Mouse (Mus musculus): ENCODE measurements around the gene Slc16a13.
A peak's percentile ranks its signal among the peaks of the same experiment; 100 is the strongest.

The Slc16a13 gene

GRCm38 (mm10) chr11:70232546-70232945 is 11.7 kb upstream of the Slc16a13 start:
- no peak for DNase-seq (ENCODE audit: extremely low read depth, low read depth)

GRCm38 (mm10) chr11:70230239-70230727 is 9.4 kb upstream of the Slc16a13 start:
- DNase-seq (ENCODE audit: extremely low read depth, low read depth), result peak; percentile 39

GRCm38 (mm10) chr11:70229260-70230010 is 8.6 kb upstream of the Slc16a13 start, which contains the start of gene Bcl6b:
Bcl6b (minus strand) TSS chr11:70229798.
- DNase-seq (ENCODE audit: extremely low read depth, low read depth), result no peak

GRCm38 (mm10) chr11:70228828-70229227 is 8.0 kb upstream of the Slc16a13 start:
- no peak for DNase-seq (ENCODE audit: extremely low read depth, low read depth)

GRCm38 (mm10) chr11:70227661-70228245 is 6.9 kb upstream of the Slc16a13 start:
- no peak for DNase-seq (ENCODE audit: extremely low read depth, low read depth)

- DNase-seq (ENCODE audit: extremely low read depth, low read depth), result no peak
Measured at GRCm38 (mm10) chr11:70227126-70227525, 6.3 kb upstream of the Slc16a13 start.

GRCm38 (mm10) chr11:70226602-70226890 is 5.7 kb upstream of the Slc16a13 start:
- DNase-seq (ENCODE audit: extremely low read depth, low read depth), result no peak

GRCm38 (mm10) chr11:70225798-70226601 is 5.1 kb upstream of the Slc16a13 start:
- no peak for DNase-seq (ENCODE audit: extremely low read depth, low read depth)

GRCm38 (mm10) chr11:70223724-70224123 is 2.9 kb upstream of the Slc16a13 start:
- no peak for DNase-seq (ENCODE audit: extremely low read depth, low read depth)

GRCm38 (mm10) chr11:70221603-70222500 is 988 bp upstream of the Slc16a13 start:
- peak; percentile 32 for DNase-seq (ENCODE audit: extremely low read depth, low read depth)

GRCm38 (mm10) chr11:70220323-70220722 is 541 bp downstream of the Slc16a13 start:
- DNase-seq (ENCODE audit: extremely low read depth, low read depth), result no peak

GRCm38 (mm10) chr11:70219873-70220272 is 991 bp downstream of the Slc16a13 start:
- DNase-seq (ENCODE audit: extremely low read depth, low read depth), result no peak

GRCm38 (mm10) chr11:70218741-70219470 is 2.0 kb downstream of the Slc16a13 start:
- DNase-seq (ENCODE audit: extremely low read depth, low read depth), result no peak

- no peak for DNase-seq (ENCODE audit: extremely low read depth, low read depth)
Measured at GRCm38 (mm10) chr11:70218039-70218438, 2.8 kb downstream of the Slc16a13 start.

- DNase-seq (ENCODE audit: extremely low read depth, low read depth), result no peak
Measured at GRCm38 (mm10) chr11:70216103-70216502, 4.8 kb downstream of the Slc16a13 start.

GRCm38 (mm10) chr11:70215301-70215700 is 5.6 kb downstream of the Slc16a13 start:
- no peak for DNase-seq (ENCODE audit: extremely low read depth, low read depth)

GRCm38 (mm10) chr11:70214856-70215209 is 6.0 kb downstream of the Slc16a13 start:
- DNase-seq (ENCODE audit: extremely low read depth, low read depth), result no peak

GRCm38 (mm10) chr11:70214191-70214855 is 6.5 kb downstream of the Slc16a13 start:
- DNase-seq (ENCODE audit: extremely low read depth, low read depth), result no peak

GRCm38 (mm10) chr11:70213736-70214135 is 7.1 kb downstream of the Slc16a13 start:
- no peak for DNase-seq (ENCODE audit: extremely low read depth, low read depth)

- peak; percentile 57 for DNase-seq (ENCODE audit: extremely low read depth, low read depth)
Measured at GRCm38 (mm10) chr11:70212896-70213295, 8.0 kb downstream of the Slc16a13 start.

Measured in MEL-GATA-1-ER (cell line).